Mouse (Mus musculus) thymus, adult 2 months (tissue): ENCODE measurements at regions not wholly inside any gene's neighbourhood (a gene's known extent, or its start where the extent isn't known, plus 50 kb on each side); places are given as distances from the start of the nearest gene placed in this dataset.

Source experiments
- DNase-seq: peaks from one replicate; pipeline ENCODE4 v3.0.0; 2021
- H3K27ac ChIP-seq: fragments of 200-500 bp; 2 replicates; pipeline ENCODE4 v1.5.1; 2012; ENCODE audit warnings: low read length, control low read depth; ENCODE audit not compliant: control insufficient read depth, insufficient read depth
- H3K27me3 ChIP-seq: fragments of 200-500 bp; 2 replicates; pipeline ENCODE4 v1.6.1; 2012; ENCODE audit warnings: mild to moderate bottlenecking, low read length, moderate library complexity, mixed read lengths; ENCODE audit not compliant: control insufficient read depth, insufficient read depth
- H3K36me3 ChIP-seq: fragments of 200-500 bp; 2 replicates; pipeline ENCODE4 v1.6.1; 2012; ENCODE audit warnings: mild to moderate bottlenecking, low read length, moderate library complexity; ENCODE audit not compliant: control insufficient read depth, insufficient read depth
- H3K4me1 ChIP-seq: fragments of 200-500 bp; replicated peaks from 2 replicates; pipeline ENCODE4 v1.6.1; 2012; ENCODE audit warnings: low read length; ENCODE audit not compliant: control insufficient read depth, insufficient read depth
- H3K4me3 ChIP-seq: fragments of 200-500 bp; 2 replicates; pipeline ENCODE4 v1.5.1; 2012; ENCODE audit warnings: mild to moderate bottlenecking, low read length, control low read depth, moderate library complexity; ENCODE audit not compliant: control insufficient read depth, insufficient read depth
- CTCF ChIP-seq: fragments of 200-500 bp; IDR thresholded peaks from 2 replicates; pipeline ENCODE4 v1.5.1; 2012; ENCODE audit warnings: mild to moderate bottlenecking, control low read depth, low read length, moderate library complexity, borderline replicate concordance; ENCODE audit not compliant: control insufficient read depth, poor library complexity, insufficient read depth; ENCODE audit errors: extremely low read depth
- POLR2A ChIP-seq: fragments of 200-500 bp; IDR thresholded peaks from 2 replicates; pipeline ENCODE4 v1.6.1; 2012; ENCODE audit warnings: mild to moderate bottlenecking, low read length, control low read depth, moderate library complexity; ENCODE audit not compliant: control insufficient read depth, poor library complexity, insufficient read depth; ENCODE audit errors: extremely low read depth
- WGBS: fragments of 180-500 bp; shearing (Covaris S2); methylation state at CpG from one replicate; pipeline ENCODE4 v1.1.7; 2018; 5-methylcytosine and 5-hydroxymethylcytosine counted together

- H3K27me3 ChIP-seq, result no peaks in the 10 kb centered on the region
- H3K27ac ChIP-seq, result no peak overlapping the region
- no peaks in the 10 kb centered on the region for H3K4me1 ChIP-seq
- H3K36me3 ChIP-seq, result no peaks in the 10 kb centered on the region
- DNase-seq, result no peak
- 88% methylated on average over 12 of the region's 12 CpGs for WGBS
- no peak overlapping the region for H3K4me3 ChIP-seq
- TF ChIP-seq CTCF (no peak), POLR2A (no peak)
Observed at GRCm38 (mm10) chr5:97656167-97656924, 199.5 kb upstream of the Gk2 start.

- no peak overlapping the region for H3K27ac ChIP-seq
- no peak for DNase-seq
- no peaks in the 10 kb centered on the region for H3K4me1 ChIP-seq
- no peaks in the 10 kb centered on the region for H3K36me3 ChIP-seq
- no peaks in the 10 kb centered on the region for H3K27me3 ChIP-seq
- H3K4me3 ChIP-seq, result no peak overlapping the region
- TF ChIP-seq CTCF, result no peak
- WGBS, result 93% methylated on average over 6 of the region's 6 CpGs
Observed at GRCm38 (mm10) chr5:97655266-97655665, 198.4 kb upstream of the Gk2 start.

GRCm38 (mm10) chr5:97654414-97654813 is 197.6 kb upstream of the Gk2 start:
- Histone ChIP-seq H3K4me3 (no peak overlapping the region), H3K27ac (no peak overlapping the region), H3K36me3 (no peaks in the 10 kb centered on the region), H3K4me1 (no peaks in the 10 kb centered on the region), H3K27me3 (no peaks in the 10 kb centered on the region)
- 73% methylated on average over 12 of the region's 12 CpGs for WGBS
- TF ChIP-seq POLR2A (no peak), CTCF (no peak)
- no peak for DNase-seq

GRCm38 (mm10) chr5:97642251-97642650 is 185.4 kb upstream of the Gk2 start:
- no peak for TF ChIP-seq POLR2A
- TF ChIP-seq CTCF, result no peak
- Histone ChIP-seq H3K4me1 (0 out of 2 replicates have a peak, but pooled peaks cover 2% of the 10 kb centered on the region), H3K4me3 (no peak overlapping the region), H3K27me3 (no peaks in the 10 kb centered on the region), H3K36me3 (no peaks in the 10 kb centered on the region), H3K27ac (no peak overlapping the region)
- DNase-seq, result no peak
- 94% methylated on average over 13 of the region's 13 CpGs for whole genome bisulfite sequencing

GRCm38 (mm10) chr5:97641646-97642045 is 184.8 kb upstream of the Gk2 start:
- TF ChIP-seq CTCF, result no peak
- no peak for TF ChIP-seq POLR2A
- DNase-seq, result no peak
- Histone ChIP-seq H3K36me3 (no peaks in the 10 kb centered on the region), H3K27ac (no peak overlapping the region), H3K27me3 (no peaks in the 10 kb centered on the region), H3K4me1 (0 out of 2 replicates have a peak, but pooled peaks cover 2% of the 10 kb centered on the region), H3K4me3 (no peak overlapping the region)
- 96% methylated on average over 12 of the region's 12 CpGs for WGBS

GRCm38 (mm10) chr5:97636357-97636756 is 179.5 kb upstream of the Gk2 start:
- H3K27me3 ChIP-seq, result no peaks in the 10 kb centered on the region
- no peak overlapping the region for H3K4me3 ChIP-seq
- no peaks in the 10 kb centered on the region for H3K36me3 ChIP-seq
- TF ChIP-seq POLR2A (no peak), CTCF (no peak)
- H3K27ac ChIP-seq, result no peak overlapping the region
- no peak for DNase-seq
- H3K4me1 ChIP-seq, result 0 out of 2 replicates have a peak, but pooled peaks cover 2% of the 10 kb centered on the region
- WGBS, result 95% methylated on average over 7 of the region's 7 CpGs

GRCm38 (mm10) chr5:97633766-97634165 is 176.9 kb upstream of the Gk2 start:
- 96% methylated on average over 6 of the region's 6 CpGs for WGBS
- H3K27me3 ChIP-seq, result no peaks in the 10 kb centered on the region
- no peak overlapping the region for H3K27ac ChIP-seq
- no peak for DNase-seq
- H3K36me3 ChIP-seq, result no peaks in the 10 kb centered on the region
- TF ChIP-seq POLR2A (no peak), CTCF (no peak)
- no peaks in the 10 kb centered on the region for H3K4me1 ChIP-seq
- H3K4me3 ChIP-seq, result no peak overlapping the region
